Mouse (Mus musculus): ENCODE results near the gene Mbnl1. TPM values are rescaled to one million over a fixed set of nuclear protein-coding genes. Genes with fewer than 3 reads are reported as not detected.

Mbnl1 gene
- polyA plus RNA-seq, 1 experiment = 20.3 TPM

GRCm38 (mm10) chr3:60574199-60574598, 101.6 kb downstream of the Mbnl1 start:
- Histone ChIP-seq H3K9me3 (no peaks in the 10 kb centered on the region), H3K36me3 (replicated peaks; ENCODE audit: low read length) (peaks cover 70% of the 10 kb centered on the region), H3K27me3 (replicated peaks) (no peaks in the 10 kb centered on the region), H3K4me1 (peaks cover 96% of the 10 kb centered on the region), H3K4me3 (replicated peaks) (peak overlapping the region; percentile 86)
- TF ChIP-seq FLI1 (IDR thresholded peaks at IDR 0.05; ENCODE audit: low read length) (no peak), GATA1 (IDR thresholded peaks at IDR 0.05; ENCODE audit: borderline replicate concordance, low read length) (peak; percentile 56; the same call in 1 of the 3 replicates)

- TF ChIP-seq GATA1 (IDR thresholded peaks at IDR 0.05; ENCODE audit: borderline replicate concordance, low read length) = no peak
- H3K4me1 ChIP-seq = peaks cover 96% of the 10 kb centered on the region
- H3K27me3 ChIP-seq (replicated peaks) = no peaks in the 10 kb centered on the region
- H3K9me3 ChIP-seq = no peaks in the 10 kb centered on the region
- H3K4me3 ChIP-seq (replicated peaks) = peak overlapping the region; percentile 86
- peaks cover 70% of the 10 kb centered on the region for H3K36me3 ChIP-seq (replicated peaks; ENCODE audit: low read length)
Measured at GRCm38 (mm10) chr3:60574849-60575524, 102.4 kb downstream of the Mbnl1 start.

- H3K36me3 ChIP-seq (replicated peaks; ENCODE audit: low read length) = peaks cover 74% of the 10 kb centered on the region
- H3K9me3 ChIP-seq = no peaks in the 10 kb centered on the region
- no peak overlapping the region for H3K4me3 ChIP-seq (replicated peaks)
- H3K27me3 ChIP-seq (replicated peaks) = no peaks in the 10 kb centered on the region
- TF ChIP-seq FLI1 (IDR thresholded peaks at IDR 0.05; ENCODE audit: low read length) (no peak), GATA1 (IDR thresholded peaks at IDR 0.05; ENCODE audit: borderline replicate concordance, low read length) (no peak)
- peaks cover 98% of the 10 kb centered on the region for H3K4me1 ChIP-seq
Measured at GRCm38 (mm10) chr3:60575945-60576344, 103.3 kb downstream of the Mbnl1 start.

- Histone ChIP-seq H3K4me1 (peaks cover 95% of the 10 kb centered on the region), H3K4me3 (replicated peaks) (peak overlapping the region; percentile 50), H3K36me3 (replicated peaks; ENCODE audit: low read length) (peaks cover 70% of the 10 kb centered on the region), H3K9me3 (no peaks in the 10 kb centered on the region), H3K27me3 (replicated peaks) (no peaks in the 10 kb centered on the region)
- TF ChIP-seq GATA1 (IDR thresholded peaks at IDR 0.05; ENCODE audit: borderline replicate concordance, low read length) (no peak), FLI1 (IDR thresholded peaks at IDR 0.05; ENCODE audit: low read length) (no peak)
Measured at GRCm38 (mm10) chr3:60576366-60577046, 103.9 kb downstream of the Mbnl1 start.

- H3K4me3 ChIP-seq (replicated peaks) = no peak overlapping the region
- TF ChIP-seq FLI1 (IDR thresholded peaks at IDR 0.05; ENCODE audit: low read length) = no peak
- TF ChIP-seq GATA1 (IDR thresholded peaks at IDR 0.05; ENCODE audit: borderline replicate concordance, low read length) = no peak
- H3K27me3 ChIP-seq (replicated peaks) = no peaks in the 10 kb centered on the region
- H3K9me3 ChIP-seq = no peaks in the 10 kb centered on the region
- peaks cover 92% of the 10 kb centered on the region for H3K4me1 ChIP-seq
- peaks cover 79% of the 10 kb centered on the region for H3K36me3 ChIP-seq (replicated peaks; ENCODE audit: low read length)
Measured at GRCm38 (mm10) chr3:60579880-60580279, 107.2 kb downstream of the Mbnl1 start.

- TF ChIP-seq FLI1 (IDR thresholded peaks at IDR 0.05; ENCODE audit: low read length) (no peak), GATA1 (IDR thresholded peaks at IDR 0.05; ENCODE audit: borderline replicate concordance, low read length) (no peak)
- Histone ChIP-seq H3K4me1 (peaks cover 84% of the 10 kb centered on the region), H3K36me3 (replicated peaks; ENCODE audit: low read length) (peaks cover 79% of the 10 kb centered on the region), H3K27me3 (replicated peaks) (no peaks in the 10 kb centered on the region), H3K9me3 (no peaks in the 10 kb centered on the region), H3K4me3 (replicated peaks) (peak overlapping the region; percentile 71)
Measured at GRCm38 (mm10) chr3:60580699-60581098, 108.1 kb downstream of the Mbnl1 start.

- Histone ChIP-seq H3K36me3 (replicated peaks; ENCODE audit: low read length) (peaks cover 83% of the 10 kb centered on the region), H3K4me1 (peaks cover 82% of the 10 kb centered on the region), H3K9me3 (no peaks in the 10 kb centered on the region), H3K4me3 (replicated peaks) (no peak overlapping the region), H3K27me3 (replicated peaks) (no peaks in the 10 kb centered on the region)
- TF ChIP-seq FLI1 (IDR thresholded peaks at IDR 0.05; ENCODE audit: low read length) (no peak), GATA1 (IDR thresholded peaks at IDR 0.05; ENCODE audit: borderline replicate concordance, low read length) (no peak)
Measured at GRCm38 (mm10) chr3:60582154-60582553, 109.5 kb downstream of the Mbnl1 start.

- Histone ChIP-seq H3K9me3 (no peaks in the 10 kb centered on the region), H3K4me1 (peaks cover 81% of the 10 kb centered on the region), H3K27me3 (replicated peaks) (no peaks in the 10 kb centered on the region), H3K36me3 (replicated peaks; ENCODE audit: low read length) (peaks cover 83% of the 10 kb centered on the region), H3K4me3 (replicated peaks) (no peak overlapping the region)
- no peak for TF ChIP-seq FLI1 (IDR thresholded peaks at IDR 0.05; ENCODE audit: low read length)
- TF ChIP-seq GATA1 (IDR thresholded peaks at IDR 0.05; ENCODE audit: borderline replicate concordance, low read length) = no peak
Measured at GRCm38 (mm10) chr3:60582620-60583019, 110.0 kb downstream of the Mbnl1 start.

- TF ChIP-seq FLI1 (IDR thresholded peaks at IDR 0.05; ENCODE audit: low read length) = no peak
- TF ChIP-seq GATA1 (IDR thresholded peaks at IDR 0.05; ENCODE audit: borderline replicate concordance, low read length) = no peak
Measured at GRCm38 (mm10) chr3:60584704-60585103, 112.1 kb downstream of the Mbnl1 start.

GRCm38 (mm10) chr3:60586046-60586445, 113.4 kb downstream of the Mbnl1 start:
- H3K4me3 ChIP-seq (replicated peaks) = no peak overlapping the region
- H3K4me1 ChIP-seq = peaks cover 81% of the 10 kb centered on the region
- no peaks in the 10 kb centered on the region for H3K27me3 ChIP-seq (replicated peaks)
- peaks cover 76% of the 10 kb centered on the region for H3K36me3 ChIP-seq (replicated peaks; ENCODE audit: low read length)
- TF ChIP-seq GATA1 (IDR thresholded peaks at IDR 0.05; ENCODE audit: borderline replicate concordance, low read length) = no peak
- no peak for TF ChIP-seq FLI1 (IDR thresholded peaks at IDR 0.05; ENCODE audit: low read length)
- no peaks in the 10 kb centered on the region for H3K9me3 ChIP-seq

More at GRCm38 (mm10) chr3:60584704-60585103, 112.1 kb downstream of the Mbnl1 start:
- Histone ChIP-seq H3K4me3 (replicated peaks) (no peak overlapping the region), H3K27me3 (replicated peaks) (no peaks in the 10 kb centered on the region), H3K36me3 (replicated peaks; ENCODE audit: low read length) (peaks cover 79% of the 10 kb centered on the region), H3K4me1 (peaks cover 80% of the 10 kb centered on the region), H3K9me3 (no peaks in the 10 kb centered on the region)

Measured in megakaryocyte, embryonic 14.5 days (primary cell).